Mouse (Mus musculus): ENCODE results near the gene Smim4. TPM values are rescaled to one million over a fixed set of nuclear protein-coding genes. Genes with fewer than 3 reads are reported as not detected.

Gene Smim4
- total and polyA plus RNA-seq, 3 experiments, result 19.1 to 38.0 (median 26.1) TPM

DNA sequence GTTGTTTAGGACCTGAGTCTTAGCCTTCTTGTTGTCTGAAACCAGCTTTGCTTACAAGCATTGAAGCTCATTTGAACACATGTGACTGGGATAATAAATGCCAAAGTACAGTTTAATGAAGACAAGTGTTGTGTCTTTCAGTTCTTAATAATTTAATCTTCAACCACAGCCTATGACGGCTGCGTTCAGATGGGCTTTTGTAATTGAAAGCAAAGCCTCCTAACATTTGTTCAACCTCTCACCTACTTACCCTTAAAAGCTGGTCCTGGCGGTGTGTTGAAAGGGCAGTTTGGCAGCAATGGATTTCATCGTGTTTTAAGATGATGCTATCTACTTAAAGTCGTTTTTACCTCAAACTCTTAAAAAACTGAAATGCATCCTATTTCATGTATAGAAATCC is 16.6 kb downstream of the Smim4 start:
- dilution Hi-C loops (cut with MboI; ENCODE audit: extremely low pct_ligation_motif_present, extremely low pct_unique_long_range_greater_than_20kb, low sequenced_read_pairs), result no loop called here
- H3K79me2 ChIP-seq (replicated peaks; ENCODE audit: control insufficient read depth, extremely low read depth, insufficient read depth, poor library complexity, severe bottlenecking), result no peaks in the 10 kb centered on the region
- no peak overlapping the region for H3K4me2 ChIP-seq (ENCODE audit: insufficient read depth, low read depth, poor library complexity, severe bottlenecking)
- no peak for TF ChIP-seq ZNF384 (IDR thresholded peaks at IDR 0.05; ENCODE audit: low read depth, low read length)
- no peak for TF ChIP-seq MXI1 (IDR thresholded peaks at IDR 0.05; ENCODE audit: low read depth, low read length)
- TF ChIP-seq PAX5 (IDR thresholded peaks at IDR 0.05; ENCODE audit: low read length), result no peak
- TF ChIP-seq RAD21 (IDR thresholded peaks at IDR 0.05; ENCODE audit: low read depth, low read length), result no peak
- in situ Hi-C loops (cut with MboI; ENCODE audit: low pct_ligation_motif_present, low pct_unique_long_range_greater_than_20kb, low sequenced_read_pairs), result no loop called here
- peaks cover 38 to 84% of the 10 kb centered on the region in 2 experiments for H3K36me3 ChIP-seq (replicated peaks in 1 of 2; ENCODE audit: control insufficient read depth in 1 of 2, insufficient read depth in 1 of 2, low read length in 1 of 2)
- no peak overlapping the region for H3K27ac ChIP-seq (ENCODE audit: insufficient read depth, low read depth)
- no peaks in the 10 kb centered on the region for H3K27me3 ChIP-seq (replicated peaks)
- DNase-seq (ENCODE audit: extremely low read depth), result no peak
- H3K9ac ChIP-seq (ENCODE audit: insufficient read depth, low read depth), result no peak overlapping the region
- H3K9me3 ChIP-seq (replicated peaks; ENCODE audit: low read length), result no peaks in the 10 kb centered on the region
- H3K4me3 ChIP-seq (replicated peaks in 1 of 3; ENCODE audit: low read depth in 2 of 3, low read length in 2 of 3, poor library complexity in 1 of 3), result no peak overlapping the region
- H3K4me1 ChIP-seq (ENCODE audit: control insufficient read depth in 1 of 2, insufficient read depth in 2 of 2), result no peaks in the 10 kb centered on the region

DNA sequence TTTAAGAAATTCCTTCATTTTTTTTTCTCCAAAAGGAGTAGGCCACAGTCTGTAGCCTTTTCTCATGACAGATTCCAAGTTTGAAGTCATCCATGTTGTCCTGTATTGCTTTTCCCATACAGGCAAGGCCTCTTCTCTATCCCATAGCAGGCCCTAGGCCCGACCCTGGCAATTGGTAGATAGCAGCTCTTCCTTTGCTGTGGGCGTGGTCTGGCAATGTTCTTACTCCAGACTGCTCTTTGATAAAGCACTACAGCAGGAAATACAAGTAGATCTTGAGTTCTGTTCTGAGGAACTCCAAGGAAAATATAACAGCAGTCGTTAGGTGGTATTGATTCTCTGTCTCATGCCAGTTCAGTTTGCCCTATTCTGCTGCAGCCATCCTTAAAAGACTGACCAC is 18.1 kb downstream of the Smim4 start:
- Histone ChIP-seq H3K27me3 (replicated peaks) (no peaks in the 10 kb centered on the region), H3K27ac (ENCODE audit: insufficient read depth, low read depth) (no peak overlapping the region), H3K4me2 (ENCODE audit: insufficient read depth, low read depth, poor library complexity, severe bottlenecking) (no peak overlapping the region), H3K9ac (ENCODE audit: insufficient read depth, low read depth) (no peak overlapping the region), H3K4me3 (replicated peaks in 1 of 3; ENCODE audit: low read depth in 2 of 3, low read length in 2 of 3, poor library complexity in 1 of 3) (no peak overlapping the region), H3K9me3 (replicated peaks; ENCODE audit: low read length) (no peaks in the 10 kb centered on the region), H3K79me2 (replicated peaks; ENCODE audit: control insufficient read depth, extremely low read depth, insufficient read depth, poor library complexity, severe bottlenecking) (no peaks in the 10 kb centered on the region), H3K4me1 (ENCODE audit: control insufficient read depth in 1 of 2, insufficient read depth in 2 of 2) (no peaks in the 10 kb centered on the region), H3K36me3 (replicated peaks in 1 of 2; ENCODE audit: control insufficient read depth in 1 of 2, insufficient read depth in 1 of 2, low read length in 1 of 2) (peaks cover 39 to 84% of the 10 kb centered on the region in 2 experiments)
- TF ChIP-seq HCFC1 (IDR thresholded peaks at IDR 0.05; ENCODE audit: low read depth, low read length) (no peak), RCOR1 (conservative IDR thresholded peaks at IDR 0.05; ENCODE audit: low read depth, low read length) (no peak), SIN3A (IDR thresholded peaks at IDR 0.05; ENCODE audit: low read length) (no peak), ZNF384 (IDR thresholded peaks at IDR 0.05; ENCODE audit: low read depth, low read length) (no peak), NRF1 (IDR thresholded peaks at IDR 0.05; ENCODE audit: low read depth, low read length) (no peak), MAX (IDR thresholded peaks at IDR 0.05; ENCODE audit: low read length) (no peak), MEF2A (IDR thresholded peaks at IDR 0.05; ENCODE audit: borderline replicate concordance, low read depth, low read length) (no peak), E2F4 (IDR thresholded peaks at IDR 0.05; ENCODE audit: insufficient replicate concordance, low read depth, low read length) (no peak), IRF4 (IDR thresholded peaks at IDR 0.05; ENCODE audit: low read depth, low read length) (no peak), ETS1 (conservative IDR thresholded peaks at IDR 0.05; ENCODE audit: low read depth, low read length) (no peak), JUN (IDR thresholded peaks at IDR 0.05; ENCODE audit: insufficient read depth, low read depth, low read length) (no peak), EP300 (IDR thresholded peaks at IDR 0.05; ENCODE audit: low read length) (no peak), MYC (IDR thresholded peaks at IDR 0.05; ENCODE audit: low read depth, low read length) (no peak), PAX5 (IDR thresholded peaks at IDR 0.05; ENCODE audit: low read length) (no peak), MAFK (IDR thresholded peaks at IDR 0.05; ENCODE audit: insufficient replicate concordance, low read length) (no peak), USF2 (conservative IDR thresholded peaks at IDR 0.05; ENCODE audit: low read depth, low read length) (no peak)
- dilution Hi-C loops (cut with MboI; ENCODE audit: extremely low pct_ligation_motif_present, extremely low pct_unique_long_range_greater_than_20kb, low sequenced_read_pairs) (no loop called here), in situ Hi-C loops (cut with MboI; ENCODE audit: low pct_ligation_motif_present, low pct_unique_long_range_greater_than_20kb, low sequenced_read_pairs) (no loop called here)
- DNase-seq (ENCODE audit: extremely low read depth), result no peak

Data from CH12.LX (cell line).